Mouse (Mus musculus): ENCODE data around the gene Lgals3.
A peak's percentile ranks its signal among the peaks of the same experiment; 100 is the strongest.

Lgals3 gene

DNA sequence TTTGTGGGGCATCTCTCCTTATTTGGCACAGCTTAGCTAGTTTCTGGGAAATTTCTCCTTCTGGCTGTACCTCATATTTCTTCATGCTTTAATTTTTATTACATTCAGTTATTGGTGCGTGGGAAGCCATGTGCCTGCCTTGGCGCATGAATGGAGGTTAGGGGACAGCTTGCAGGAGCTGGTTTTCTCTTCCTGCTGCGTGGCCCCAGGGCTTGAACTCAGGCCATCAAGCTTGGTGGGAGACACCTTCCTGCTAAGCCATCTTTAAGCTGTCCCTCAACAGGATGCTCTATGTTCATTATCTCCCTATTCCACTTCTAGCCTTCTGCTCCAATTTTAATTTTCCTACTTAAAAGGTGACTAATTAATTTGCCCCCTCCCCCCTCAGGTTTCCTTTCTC is 3.2 kb downstream of the Lgals3 start:
- DNase-seq = no peak

DNA sequence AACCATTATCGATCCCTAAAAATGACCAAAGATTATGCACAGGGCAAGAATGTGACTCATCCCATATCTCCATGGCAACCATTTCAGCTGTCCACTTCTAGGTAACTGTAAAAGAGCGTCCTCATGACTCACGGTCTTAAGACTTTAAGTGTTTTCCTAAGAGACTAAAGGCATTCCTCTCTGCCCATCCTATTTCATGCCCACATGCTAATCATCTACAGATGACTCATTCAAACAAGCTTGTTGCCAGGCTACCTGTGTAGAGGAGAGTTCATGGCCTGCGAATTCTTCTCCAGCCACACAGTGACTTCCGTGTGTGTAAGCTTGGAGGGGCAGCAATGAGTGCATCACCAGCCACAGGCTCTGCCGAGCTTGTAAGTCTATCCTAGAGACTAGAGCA is 4.1 kb downstream of the Lgals3 start:
- DNase-seq = peak; percentile 17

DNA sequence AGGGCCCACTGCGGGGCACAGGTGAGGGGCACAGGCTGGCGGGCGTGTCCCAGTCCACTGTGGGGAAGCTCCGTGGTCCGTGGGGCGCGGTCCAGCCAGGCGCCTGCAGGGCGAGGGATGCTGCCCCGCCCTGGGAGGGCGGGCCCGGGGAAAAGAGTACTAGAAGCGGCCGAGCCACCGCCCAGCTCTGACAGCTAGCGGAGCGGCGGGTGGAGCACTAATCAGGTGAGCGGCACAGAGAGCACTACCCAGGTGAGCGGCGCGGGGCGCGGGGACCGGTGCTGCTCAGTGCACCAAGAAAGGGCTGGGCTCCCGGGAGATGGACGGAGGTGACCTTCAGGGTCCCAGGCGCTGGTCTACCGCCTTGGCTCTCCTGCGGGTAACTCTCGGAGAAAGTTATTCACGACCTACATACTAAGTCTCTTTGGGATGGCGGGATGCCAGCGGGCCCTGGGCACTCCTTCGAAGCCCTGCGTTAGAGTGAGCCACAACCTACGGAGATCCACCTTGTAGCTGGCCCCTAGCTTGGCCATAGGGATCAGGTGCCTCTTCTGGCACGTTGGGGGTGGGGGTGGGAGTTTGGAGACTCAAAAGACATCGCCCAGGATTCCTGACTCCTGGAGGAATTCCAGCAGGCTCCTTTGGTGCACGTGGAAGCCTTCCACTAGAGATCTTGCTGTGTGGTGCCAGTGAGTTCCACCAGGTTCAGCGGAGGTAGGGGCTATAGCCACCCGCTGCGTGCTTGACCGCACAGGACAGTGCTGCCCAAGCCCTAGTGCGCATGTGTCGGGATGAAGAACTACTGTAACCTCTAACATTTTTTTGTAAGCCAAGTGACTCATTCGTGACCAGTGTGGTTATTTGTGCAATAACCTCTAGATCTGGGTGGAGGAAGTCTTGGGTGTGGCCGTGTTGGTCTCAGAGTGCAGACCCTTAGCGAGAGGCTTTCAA is 6.5 kb downstream of the Lgals3 start:
- peak; percentile 70 for DNase-seq

DNA sequence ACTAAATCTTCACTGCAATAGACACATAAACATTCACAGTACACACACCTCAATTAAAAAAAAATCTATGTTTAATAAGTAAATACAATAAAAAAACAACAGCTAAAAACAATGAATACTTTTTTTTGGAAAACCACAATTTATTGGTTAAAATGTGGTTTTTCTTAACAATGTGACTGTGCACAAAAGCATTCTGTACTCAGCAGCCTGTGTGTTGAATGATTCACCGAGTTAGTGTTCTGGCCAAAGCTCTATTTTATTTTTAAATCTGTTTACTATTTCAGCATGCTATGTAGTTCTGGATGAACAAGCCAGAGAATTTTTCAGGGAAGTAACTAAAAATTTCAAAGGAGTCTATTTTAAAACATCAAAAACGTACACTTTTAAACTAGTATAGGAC is 9.0 kb downstream of the Lgals3 start:
- DNase-seq = no peak

DNA sequence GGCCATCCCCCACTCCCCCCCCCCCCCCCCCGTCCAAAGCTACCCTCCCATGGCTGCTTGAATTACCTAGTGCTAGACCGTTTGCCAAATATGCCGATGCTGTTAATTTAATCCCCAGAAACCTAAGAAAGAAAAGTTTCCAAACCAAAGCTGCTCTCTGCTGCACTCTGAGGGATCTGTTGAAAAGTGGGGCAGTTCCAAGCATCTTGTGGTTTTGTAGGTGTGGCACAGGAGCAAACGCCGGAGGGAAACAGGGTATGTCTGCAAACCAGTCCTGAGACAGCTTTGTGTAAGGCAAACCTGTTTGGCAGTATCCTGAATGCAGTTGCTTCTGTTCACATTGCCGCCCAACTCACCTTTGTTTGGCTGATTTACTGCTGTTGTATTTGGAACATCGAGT is 10.8 kb downstream of the Lgals3 start:
- DNase-seq = no peak

DNA sequence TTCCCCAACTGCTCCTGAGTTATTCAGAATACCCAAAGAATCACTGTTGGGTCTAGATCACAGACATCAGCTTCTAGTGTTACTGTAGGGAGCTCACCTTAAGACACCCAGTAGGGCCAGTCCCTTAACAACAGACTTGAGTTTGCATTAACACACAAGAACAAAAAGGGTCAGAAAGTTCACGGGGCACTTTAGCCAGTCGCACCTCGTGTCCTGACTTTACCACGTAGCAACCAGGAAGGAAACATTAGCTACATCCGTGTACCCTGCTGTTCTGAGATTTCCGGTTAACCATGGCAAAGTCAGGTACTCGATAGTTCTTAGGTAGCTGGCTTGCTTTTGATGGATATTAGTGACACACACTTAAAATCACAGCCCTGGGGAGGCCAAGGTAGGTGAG is 16.4 kb downstream of the Lgals3 start:
- no peak for DNase-seq

DNA sequence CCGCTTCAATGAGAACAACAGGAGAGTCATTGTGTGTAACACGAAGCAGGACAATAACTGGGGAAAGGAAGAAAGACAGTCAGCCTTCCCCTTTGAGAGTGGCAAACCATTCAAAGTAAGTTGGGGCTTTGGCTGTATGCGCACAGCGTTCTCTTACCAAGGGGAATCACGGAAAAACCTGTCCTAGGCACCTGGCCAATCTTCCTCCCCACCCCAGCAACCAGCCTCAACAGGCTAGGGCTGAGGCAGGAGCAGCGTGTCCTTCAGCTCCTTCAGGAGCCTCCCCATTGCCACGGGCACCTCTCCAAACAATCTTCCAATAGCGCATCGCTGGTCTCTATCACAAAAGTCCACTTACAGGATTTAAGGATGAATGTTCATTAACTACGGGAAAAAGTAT is 17.1 kb downstream of the Lgals3 start:
- DNase-seq = no peak

DNA sequence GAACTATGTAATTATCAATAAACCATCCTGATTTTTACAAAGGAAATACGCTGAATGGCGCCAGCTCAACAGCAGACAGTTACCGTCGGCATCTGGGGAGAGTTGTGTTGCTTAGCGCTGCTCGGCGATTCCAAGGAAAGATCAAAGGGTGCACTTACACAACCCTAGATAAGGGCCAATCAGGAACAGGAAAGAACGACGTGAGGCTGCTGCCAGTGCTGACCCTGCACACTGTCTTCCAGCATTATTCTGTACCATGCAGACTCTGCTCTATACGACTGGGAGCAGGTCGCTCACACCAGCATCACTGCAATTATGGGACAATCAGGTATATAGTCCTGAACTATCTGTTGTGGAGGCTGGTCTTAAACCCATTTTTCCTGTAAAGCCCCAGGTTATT is 18.6 kb downstream of the Lgals3 start:
- no peak for DNase-seq

DNA sequence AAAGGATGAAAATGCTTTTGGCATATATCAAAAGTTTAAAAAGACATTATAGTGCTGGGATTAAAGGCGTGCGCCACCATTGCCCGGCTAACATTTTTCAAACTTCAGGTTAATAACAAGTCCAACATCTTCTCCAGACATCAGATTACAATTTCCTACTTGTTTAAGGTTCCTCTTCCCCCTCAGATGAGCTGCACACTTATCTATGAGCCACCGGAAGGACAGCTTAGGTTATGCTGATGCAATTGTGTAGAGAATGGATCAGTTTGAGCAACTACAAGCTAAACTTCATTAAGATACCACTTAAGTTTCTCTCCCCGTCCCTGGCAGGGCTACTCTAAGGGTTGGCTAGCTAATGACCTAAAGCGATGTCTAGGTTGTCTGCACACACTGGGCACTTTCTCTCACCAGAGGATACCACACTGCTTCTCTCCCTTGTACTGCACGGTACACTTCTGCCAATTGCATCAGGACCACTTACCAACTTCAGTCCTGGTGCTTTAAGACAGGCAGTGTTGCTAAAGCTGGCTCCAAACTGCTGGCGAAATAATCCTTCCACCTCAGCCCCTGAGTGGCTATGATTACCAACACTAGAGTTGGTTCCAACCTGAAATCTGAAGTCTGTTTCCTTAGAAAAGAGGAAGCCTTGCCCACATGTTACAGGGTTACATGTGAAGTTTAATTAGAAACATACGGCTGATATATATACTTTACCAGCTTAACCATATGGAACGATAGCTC is 26.0 kb downstream of the Lgals3 start:
- DNase-seq = no peak

DNA sequence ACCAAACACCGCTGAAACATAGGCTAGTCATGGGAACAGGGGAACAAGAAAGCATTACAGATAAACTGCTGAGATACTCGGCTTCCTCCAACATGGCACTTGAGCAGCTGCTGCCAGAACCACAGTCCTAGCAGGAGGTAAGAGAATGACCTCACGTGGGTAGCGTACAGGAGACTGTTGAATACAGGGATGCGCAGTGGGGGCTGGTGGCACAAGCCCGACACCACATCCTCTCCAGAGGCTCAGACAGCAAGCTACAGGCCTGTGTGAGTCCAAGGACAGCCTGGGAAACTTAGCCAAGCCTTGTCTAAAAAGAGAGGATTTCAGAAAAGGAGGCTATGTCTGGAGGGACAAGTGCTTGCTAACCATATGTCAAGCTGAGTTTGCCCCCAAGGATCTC is 27.5 kb downstream of the Lgals3 start:
- no peak for DNase-seq

DNA sequence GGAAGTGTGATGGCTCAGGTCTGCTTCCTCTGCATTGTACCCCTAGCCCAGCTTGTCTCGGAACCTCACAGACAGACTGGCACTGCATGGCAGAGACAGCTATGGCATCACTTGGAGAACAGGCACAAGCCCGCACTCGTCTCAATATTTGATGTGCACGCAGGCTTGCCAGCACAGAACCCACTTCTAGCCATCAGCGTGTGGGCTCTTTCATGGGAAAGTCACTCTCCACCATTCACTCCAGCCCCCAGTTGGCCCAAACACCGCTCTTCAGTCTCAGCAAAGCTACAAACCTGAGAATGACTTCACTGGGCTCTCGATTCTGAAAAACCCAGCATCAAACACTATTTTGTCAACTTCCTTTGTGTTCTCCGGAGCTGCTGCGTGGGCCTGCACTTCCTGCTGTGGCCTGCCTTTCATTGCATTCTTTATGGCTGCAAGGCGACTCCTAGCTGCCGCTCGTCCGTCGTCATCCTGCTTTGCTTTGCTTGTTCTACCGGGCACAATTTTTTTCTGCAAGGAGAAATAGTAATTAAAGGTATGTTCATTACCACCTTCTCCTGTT is 28.0 kb downstream of the Lgals3 start:
- DNase-seq = no peak

DNA sequence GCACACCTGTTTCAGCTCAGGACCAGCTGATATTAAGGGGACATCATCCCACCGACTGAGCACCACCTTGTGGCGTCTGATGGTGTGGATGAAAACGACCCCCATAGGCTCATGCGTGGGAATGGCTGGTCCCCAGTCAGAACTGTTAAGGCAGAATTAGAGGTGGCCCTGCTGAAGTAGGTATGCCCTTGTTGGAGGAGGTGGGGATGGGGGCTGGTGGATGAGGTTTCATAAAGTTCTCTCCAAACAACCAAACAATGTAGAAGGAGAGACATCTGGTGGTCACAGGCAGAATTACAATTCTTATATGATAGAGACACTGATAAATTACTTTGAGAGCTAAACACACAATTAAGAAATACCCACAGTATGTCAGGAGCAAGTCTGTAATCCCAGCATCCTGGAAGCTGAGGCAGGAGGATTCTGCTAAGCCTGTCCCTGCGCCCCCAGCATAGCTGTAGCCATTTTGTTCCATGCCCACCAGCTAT is 28.7 kb downstream of the Lgals3 start:
- DNase-seq = peak; percentile 34

DNA sequence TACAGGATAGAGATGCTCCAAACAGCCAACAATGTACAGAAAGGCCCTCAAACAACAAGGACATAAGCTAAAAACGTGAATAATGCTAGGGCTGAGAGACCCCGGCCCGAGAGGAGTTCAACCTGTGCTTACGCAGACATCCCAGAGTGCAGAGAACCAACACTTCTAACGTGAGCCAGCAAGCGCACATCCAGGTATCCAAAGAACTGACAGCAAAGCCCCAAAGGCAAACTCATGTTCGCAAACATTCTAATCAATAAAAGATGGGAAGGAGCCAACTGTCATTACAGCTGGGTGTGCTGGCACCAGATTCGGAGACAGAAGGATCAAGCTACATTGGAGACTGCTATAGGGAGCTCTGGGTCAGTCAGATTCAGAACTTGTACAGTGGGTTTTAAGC is 35.2 kb downstream of the Lgals3 start:
- no peak for DNase-seq

DNA sequence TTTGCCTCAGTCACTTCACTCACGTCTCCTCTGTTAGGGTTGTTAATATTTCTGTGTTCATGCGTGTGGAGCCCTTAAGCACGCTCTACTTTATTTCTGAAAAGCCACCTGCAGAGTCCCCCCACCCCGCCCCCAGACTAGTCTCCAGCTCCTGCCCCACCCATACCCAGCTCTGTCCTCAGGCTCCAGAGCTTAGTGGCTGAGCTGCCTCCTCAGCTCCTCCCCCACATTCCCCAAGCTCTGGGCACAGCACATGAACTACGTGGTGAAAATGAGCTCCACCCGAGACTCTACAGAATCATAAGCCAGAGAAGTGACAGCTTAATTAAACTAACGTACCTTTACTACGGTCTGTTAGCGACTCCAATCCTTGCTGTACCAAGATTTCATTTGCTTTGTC is 38.4 kb downstream of the Lgals3 start:
- no peak for DNase-seq

DNA sequence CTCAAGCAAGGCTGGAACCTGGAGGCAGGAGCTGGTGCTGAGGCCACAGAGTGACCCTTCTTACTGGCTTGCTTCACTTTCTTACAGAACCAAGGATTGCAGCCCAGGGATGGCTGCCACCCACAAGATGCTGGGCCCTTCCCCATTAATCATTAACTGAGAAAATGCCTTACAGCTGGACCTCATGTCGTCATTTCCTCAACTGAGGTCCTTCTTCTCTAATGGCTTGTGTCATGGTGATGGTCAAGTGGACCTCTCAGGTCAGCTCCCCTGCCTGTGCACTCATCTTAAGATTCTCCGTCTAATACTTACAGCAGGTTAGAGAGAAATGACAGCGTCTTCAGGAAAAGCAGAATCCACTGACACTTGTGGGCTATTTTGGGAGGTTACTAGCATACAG is 49.8 kb downstream of the Lgals3 start:
- no peak for DNase-seq

DNA sequence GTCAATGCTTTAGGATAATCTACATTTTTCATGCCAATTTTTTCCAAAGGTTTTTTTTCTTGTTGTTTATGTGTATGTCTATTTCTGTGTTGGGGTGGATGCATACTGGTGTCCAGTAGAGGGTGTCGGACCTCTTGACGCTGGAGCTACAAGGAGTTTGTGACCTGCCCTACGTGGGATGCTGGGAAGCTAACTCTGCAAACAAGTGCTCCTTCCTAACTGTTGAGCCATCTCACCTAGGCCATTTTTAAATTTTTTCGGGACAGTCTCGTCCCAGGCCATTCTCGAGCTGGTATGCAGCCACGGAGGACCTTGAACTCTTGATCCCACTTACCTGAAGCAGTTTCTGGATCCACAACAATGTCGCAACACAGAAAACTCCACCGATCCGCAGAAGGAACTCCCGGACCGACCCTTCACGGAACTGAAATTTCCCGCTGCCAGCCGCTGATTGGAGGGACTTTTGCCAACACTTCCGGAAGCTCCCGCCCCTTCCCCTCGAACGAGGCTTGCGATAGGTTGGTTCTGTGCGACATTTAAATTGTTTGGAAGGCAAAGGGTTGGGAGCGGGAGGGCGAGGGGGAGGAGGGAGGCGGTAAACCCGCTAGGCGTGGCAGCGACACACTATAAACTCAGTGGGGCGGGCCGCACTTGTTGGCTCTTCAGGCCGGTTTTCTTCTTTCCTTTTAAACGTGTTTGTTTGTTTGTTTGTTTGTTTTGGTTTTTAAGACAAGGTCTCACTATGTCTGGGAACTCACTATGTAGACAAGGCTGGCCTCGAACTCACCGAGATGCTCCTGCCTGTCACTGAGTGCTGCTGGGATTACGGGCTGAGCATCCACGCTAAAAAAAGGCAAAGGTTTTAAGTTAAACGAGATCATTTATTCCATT is 50.5 kb downstream of the Lgals3 start, which contains the start of gene Dlgap5:
Dlgap5 (minus strand) TSS at position 633 of the 891 bp plus-strand sequence.
- peak; percentile 94 for DNase-seq

DNA sequence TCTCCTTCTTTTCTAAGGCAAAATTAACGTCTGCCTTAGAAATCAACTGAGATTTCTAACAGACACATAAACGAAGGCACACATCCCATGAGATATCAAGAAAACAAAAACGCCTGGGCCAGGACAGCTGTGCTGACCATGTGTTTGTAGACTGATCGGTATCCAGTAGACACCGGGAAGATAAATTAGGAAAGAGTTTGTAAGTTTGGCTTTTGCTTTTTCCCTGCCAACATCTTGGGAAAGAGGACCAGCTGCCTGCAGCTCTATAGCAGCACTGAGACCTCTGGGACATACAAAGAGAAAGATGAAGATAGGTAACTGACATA is 51.1 kb downstream of the Lgals3 start:
- no peak for DNase-seq

DNA sequence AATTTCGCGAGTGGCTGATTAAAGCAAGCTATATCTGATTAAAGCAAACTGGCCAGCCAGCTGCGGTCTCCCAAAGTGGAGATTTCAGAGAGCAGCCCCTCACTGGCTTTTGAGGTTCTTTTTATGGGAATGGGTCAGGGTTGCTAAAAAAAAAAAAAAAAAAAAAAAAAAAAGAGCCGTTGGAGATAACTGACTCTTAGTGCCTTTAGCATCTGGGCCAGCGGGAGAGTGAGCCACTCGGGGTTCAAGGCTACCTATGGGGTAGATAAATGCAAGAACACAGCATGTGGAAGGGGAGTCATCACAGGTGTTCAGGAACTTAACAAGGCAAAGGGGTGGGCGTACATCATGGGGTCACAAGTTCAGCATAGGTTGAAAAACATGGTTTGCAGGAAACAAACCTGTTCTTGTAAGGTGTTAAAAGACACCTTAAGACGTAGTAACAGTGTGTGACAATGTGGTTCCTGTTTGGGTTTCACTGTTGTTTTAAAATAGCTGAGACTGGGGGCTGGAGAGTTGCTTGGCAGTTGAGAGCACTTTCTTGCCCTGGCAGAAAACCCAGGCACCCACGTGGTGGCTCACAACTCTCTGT is 51.6 kb downstream of the Lgals3 start:
- no peak for DNase-seq

DNA sequence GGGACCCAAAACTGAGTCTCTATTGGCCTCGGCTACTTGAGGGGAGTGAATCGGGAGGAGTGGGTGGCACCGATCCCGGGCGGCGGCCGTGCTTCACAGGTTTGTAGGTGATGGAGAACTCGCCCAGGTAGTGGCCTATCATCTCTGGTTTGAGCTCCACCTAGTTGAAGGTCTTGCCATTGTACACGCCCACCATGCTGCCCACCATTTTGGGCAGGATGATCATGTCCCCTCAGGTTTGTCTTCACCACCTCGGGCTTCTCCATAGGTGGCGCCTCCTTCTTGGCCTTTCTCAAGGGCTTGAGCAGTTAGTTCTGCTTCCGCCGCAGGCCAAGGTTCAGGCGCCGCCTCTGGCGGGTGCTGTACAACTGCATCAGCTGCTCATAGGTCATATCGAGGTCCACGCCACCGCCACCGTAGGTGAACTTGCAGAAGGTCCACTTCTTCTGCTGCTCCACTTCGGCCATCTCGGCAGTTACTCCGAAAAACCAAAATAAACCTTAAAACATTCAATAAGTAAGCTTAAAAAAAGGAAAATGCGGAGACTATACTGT is 52.2 kb downstream of the Lgals3 start:
- no peak for DNase-seq

DNA sequence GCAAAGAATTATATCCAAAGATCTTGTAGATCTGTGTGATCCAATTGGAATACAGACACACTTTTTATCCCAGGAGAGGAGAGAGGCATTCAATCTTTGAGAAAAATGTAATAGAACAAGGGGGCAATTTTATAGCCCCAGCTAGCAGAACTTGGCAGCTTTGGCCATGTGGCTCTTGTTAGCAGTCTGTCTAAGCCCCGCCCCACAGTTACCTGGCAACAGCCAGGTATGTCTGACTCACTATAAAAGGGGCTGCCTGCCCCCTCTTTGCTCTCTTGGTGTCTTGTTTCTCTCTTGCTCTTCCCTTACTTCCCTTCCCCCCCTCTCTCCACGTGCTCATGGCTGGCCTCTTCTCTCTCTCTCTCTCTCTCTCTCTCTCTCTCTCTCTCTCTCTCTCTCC is 54.1 kb downstream of the Lgals3 start:
- DNase-seq = no peak

DNA sequence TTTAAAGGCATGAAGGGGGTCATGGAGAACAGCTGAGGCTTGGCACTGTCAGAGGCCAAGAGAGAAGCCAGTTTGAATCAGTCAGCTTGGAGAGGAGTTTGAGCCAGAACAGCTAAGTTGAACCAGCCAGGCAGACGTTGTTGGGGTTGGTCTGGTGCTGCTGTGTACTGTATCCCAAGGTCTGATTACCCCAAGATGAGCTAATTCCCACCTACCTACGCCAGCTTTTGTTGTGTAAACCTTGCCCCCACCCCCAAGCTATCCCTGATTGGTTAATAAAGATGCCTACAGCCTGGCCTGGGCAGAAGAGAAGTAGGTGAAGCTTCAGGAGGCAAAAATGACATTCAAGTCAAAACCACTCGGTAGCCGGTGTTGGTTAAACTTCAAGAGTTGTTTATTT is 54.9 kb downstream of the Lgals3 start:
- DNase-seq = no peak

DNA sequence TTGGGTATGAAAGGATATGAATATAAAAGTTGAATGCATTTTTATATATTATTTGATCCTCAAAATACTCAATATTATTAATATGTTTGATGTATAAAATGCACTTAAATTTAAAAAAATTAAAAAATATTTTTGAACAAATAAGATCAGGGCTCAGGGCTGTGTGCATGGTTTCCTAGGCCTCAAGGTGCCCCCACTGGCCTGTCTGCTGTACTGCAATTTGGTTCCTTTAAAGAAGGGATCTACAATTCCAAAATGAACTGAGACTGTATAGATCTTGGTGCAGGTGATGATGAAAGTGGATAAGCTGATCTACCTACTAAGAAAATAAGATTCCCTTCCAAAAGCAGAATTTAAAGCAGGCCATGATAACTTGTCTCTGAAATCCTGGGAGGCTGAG is 65.4 kb downstream of the Lgals3 start:
- DNase-seq = no peak
